Comparison of ENCODE assay signal across 9 mouse cellular contexts in genomic region chr5:75387886-75388454, GRCm38 (mm10).
A peak's percentile ranks its signal among the peaks of the same experiment; 100 is the strongest.
DNase-seq lines count a peak whose midpoint lies in the region; ATAC-seq and TF ChIP-seq lines count a peak whose summit lies in the region.
"Had no signal": no experiment of that assay in that cellular context is flagged by ENCODE, and none has a peak within 500 bp of the region (broad histone marks: within the 10 kb centered on the region; RNA-seq: fewer than 3 reads in every experiment).

No protein-coding gene starts in this region.

- peaks cover 13% of the 10 kb centered on the region; the same call in 1 of the 2 replicates for H3K4me1 ChIP-seq in heart, embryonic 10.5 days
- H3K4me1 ChIP-seq in midbrain, embryonic 13.5 days (replicated peaks): 0 out of 2 replicates have a peak, but pooled peaks cover 5% of the 10 kb centered on the region
- peaks cover 5% of the 10 kb centered on the region for H3K4me1 ChIP-seq in midbrain, embryonic 10.5 days
- H3K4me1 ChIP-seq in neural tube, embryonic 15.5 days: peaks cover 5% of the 10 kb centered on the region

- peak overlapping the region; percentile 18; the same call in 1 of the 2 replicates for H3K4me3 ChIP-seq in heart, embryonic 10.5 days
- H3K4me3 ChIP-seq in midbrain, embryonic 13.5 days (replicated peaks): no peak overlapping the region
- no peak overlapping the region for H3K4me3 ChIP-seq in midbrain, embryonic 10.5 days
- H3K4me3 ChIP-seq in layer of hippocampus, adult 2 months: peak overlapping the region; percentile 33
- no peak overlapping the region for H3K4me3 ChIP-seq in neural tube, embryonic 15.5 days (replicated peaks)
- H3K4me3 ChIP-seq: gastrocnemius, adult 2 months had no signal

- DNase-seq in heart, embryonic 10.5 days (ENCODE audit: low spot score): no peak
- DNase-seq in heart, postnatal 14 days: no peak
- no peak for DNase-seq in midbrain, embryonic 10.5 days (ENCODE audit: low spot score)
- peak; percentile 14 to 23 for DNase-seq in layer of hippocampus, adult 2 months (ENCODE audit: low spot score in 2 of 2)
- no peak for DNase-seq in gastrocnemius, postnatal 14 days
- no peak for DNase-seq in lung, adult 18-20 months
- DNase-seq: gastrocnemius, adult 2 months had no signal

- no peak for TF ChIP-seq CTCF in layer of hippocampus, adult 2 months (conservative IDR thresholded peaks at IDR 0.05)

- intact Hi-C loops in heart, postnatal 14 days (cut with DNase I): no loop called here
- intact Hi-C loops in gastrocnemius, postnatal 14 days (cut with DNase I; ENCODE audit: low total_unique reads): no loop called here

- no peak overlapping the region for H3K27ac ChIP-seq in heart, embryonic 10.5 days
- no peak overlapping the region for H3K27ac ChIP-seq in midbrain, embryonic 13.5 days
- H3K27ac ChIP-seq in midbrain, embryonic 10.5 days (replicated peaks): no peak overlapping the region
- H3K27ac ChIP-seq in layer of hippocampus, adult 2 months: peak overlapping the region; percentile 14; the same call in 1 of the 2 replicates
- no peak overlapping the region for H3K27ac ChIP-seq in neural tube, embryonic 15.5 days (replicated peaks)
- H3K27ac ChIP-seq: gastrocnemius, adult 2 months had no signal

- peak overlapping the region; percentile 16; the same call in 1 of the 2 replicates for H3K4me2 ChIP-seq in midbrain, embryonic 13.5 days (replicated peaks)
- peak overlapping the region; percentile 34 for H3K4me2 ChIP-seq in neural tube, embryonic 15.5 days

- peaks cover 13% of the 10 kb centered on the region for H3K27me3 ChIP-seq in heart, embryonic 10.5 days (ENCODE audit: insufficient read depth, poor library complexity, severe bottlenecking)
- no peaks in the 10 kb centered on the region for H3K27me3 ChIP-seq in midbrain, embryonic 13.5 days
- H3K27me3 ChIP-seq in midbrain, embryonic 10.5 days (ENCODE audit: low read depth, poor library complexity, severe bottlenecking): peaks cover 82% of the 10 kb centered on the region
- H3K27me3 ChIP-seq in neural tube, embryonic 15.5 days (replicated peaks): no peaks in the 10 kb centered on the region

- ATAC-seq in midbrain, embryonic 13.5 days: no peak
- no peak for ATAC-seq in neural tube, embryonic 15.5 days (ENCODE audit: low FRiP score)

- no peaks in the 10 kb centered on the region for H3K9me3 ChIP-seq in heart, embryonic 10.5 days
- H3K9me3 ChIP-seq in midbrain, embryonic 13.5 days: no peaks in the 10 kb centered on the region
- H3K9me3 ChIP-seq in midbrain, embryonic 10.5 days (replicated peaks): no peaks in the 10 kb centered on the region
- H3K9me3 ChIP-seq in neural tube, embryonic 15.5 days (replicated peaks): no peaks in the 10 kb centered on the region

- H3K36me3 ChIP-seq in heart, embryonic 10.5 days: no peaks in the 10 kb centered on the region
- no peaks in the 10 kb centered on the region for H3K36me3 ChIP-seq in midbrain, embryonic 13.5 days
- no peaks in the 10 kb centered on the region for H3K36me3 ChIP-seq in midbrain, embryonic 10.5 days
- no peaks in the 10 kb centered on the region for H3K36me3 ChIP-seq in neural tube, embryonic 15.5 days

- H3K9ac ChIP-seq in midbrain, embryonic 13.5 days (replicated peaks): no peak overlapping the region
- no peak overlapping the region for H3K9ac ChIP-seq in neural tube, embryonic 15.5 days (replicated peaks)

- 37% methylated on average over 13 of the region's 13 CpGs for WGBS in heart, embryonic 10.5 days
- 45% methylated on average over 13 of the region's 13 CpGs for WGBS in midbrain, embryonic 13.5 days
- 50% methylated on average over 13 of the region's 13 CpGs for WGBS in midbrain, embryonic 10.5 days
- WGBS in neural tube, embryonic 15.5 days: 40% methylated on average over 13 of the region's 13 CpGs

Comparison
In these comparisons a context has a peak if more than half of its experiments do, and no peak if none do; other contexts are left out.
1. DNase-seq: peak in layer of hippocampus, adult 2 months (2 of 2); none in heart, embryonic 10.5 days (single experiment), heart, postnatal 14 days (0 of 2), midbrain, embryonic 10.5 days (single experiment), gastrocnemius, postnatal 14 days (single experiment) and lung, adult 18-20 months (0 of 2).
2. H3K4me3 ChIP-seq: peak in heart, embryonic 10.5 days (single experiment) and layer of hippocampus, adult 2 months (single experiment); none in midbrain, embryonic 13.5 days (single experiment), midbrain, embryonic 10.5 days (single experiment) and neural tube, embryonic 15.5 days (single experiment).